Mouse (Mus musculus): Measurements from ENCODE around the gene Brd4. TPM values are rescaled to one million over a fixed set of nuclear protein-coding genes. Genes with fewer than 3 reads are reported as not detected.

Brd4 gene
- 48.8 and 66.7 TPM in 2 replicates for polyA plus RNA-seq (2015; fragmentation: Nextera tagmentation; extraction: Ambion mirVana)

GRCm38 (mm10) chr17:32284262-32285137 lies at the start of gene Brd4:
Brd4 (minus strand) TSS chr17:32284722.
- H3K4me1 ChIP-seq (replicated peaks), result peaks cover 27% of the 10 kb centered on the region
- H3K4me3 ChIP-seq, result peak within 1 kb of the TSS; percentile 98
- ATAC-seq (replicated peaks; ENCODE audit: insufficient number of reproducible peaks, insufficient read depth, low FRiP score, low read depth), result peak; percentile 91
- no peaks in the 10 kb centered on the region for H3K36me3 ChIP-seq
- H3K4me2 ChIP-seq, result peak within 1 kb of the TSS; percentile 85
- peak within 1 kb of the TSS; percentile 100 for H3K9ac ChIP-seq
- WGBS, result under 1% methylated on average over 85 of the region's 100 CpGs
- peak within 1 kb of the TSS; percentile 100 for H3K27ac ChIP-seq
- no peaks in the 10 kb centered on the region for H3K9me3 ChIP-seq (replicated peaks)
- no peaks in the 10 kb centered on the region for H3K27me3 ChIP-seq

DNA sequence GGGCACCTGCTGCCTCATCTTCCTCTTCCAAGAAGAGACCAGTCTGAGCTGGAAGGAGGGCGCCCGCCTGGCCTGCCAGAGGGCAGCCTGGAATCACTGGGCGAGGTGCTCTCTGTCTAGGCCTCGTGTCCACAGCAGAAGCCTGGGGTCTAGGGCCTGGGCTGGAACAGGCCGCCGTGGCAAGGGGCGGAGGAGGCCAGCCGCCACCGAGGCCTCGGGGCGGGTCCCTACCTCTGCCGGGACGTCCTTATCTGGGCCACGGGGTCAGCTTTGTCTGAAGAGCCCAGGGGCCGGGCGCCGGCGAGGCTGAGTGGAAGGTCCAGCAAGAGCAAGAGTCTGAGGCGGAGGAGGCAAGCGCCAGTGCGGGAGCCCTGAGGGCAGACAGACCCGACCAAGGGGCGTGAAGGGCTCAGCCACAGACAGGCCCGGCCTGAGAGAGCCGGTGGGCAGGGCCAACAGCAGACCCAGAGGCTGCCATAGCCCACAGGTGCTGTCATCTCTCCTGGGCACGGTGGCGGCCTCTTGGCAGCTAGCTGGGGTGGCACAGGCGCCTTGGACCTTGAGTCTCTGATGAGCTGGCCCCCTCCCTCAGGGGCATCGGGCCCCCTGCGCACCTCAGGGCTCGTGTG lies 49.3 kb upstream of the Brd4 start:
- peak; percentile 35 for ATAC-seq (replicated peaks; ENCODE audit: insufficient number of reproducible peaks, insufficient read depth, low FRiP score, low read depth)
- 69% methylated on average over 27 of the region's 31 CpGs for WGBS
- Histone ChIP-seq H3K9me3 (replicated peaks) (no peaks in the 10 kb centered on the region), H3K9ac (no peak overlapping the region), H3K4me2 (no peak overlapping the region), H3K36me3 (peaks cover 88% of the 10 kb centered on the region), H3K4me3 (no peak overlapping the region), H3K4me1 (replicated peaks) (no peaks in the 10 kb centered on the region), H3K27ac (no peak overlapping the region), H3K27me3 (no peaks in the 10 kb centered on the region)

GRCm38 (mm10) chr17:32327501-32327900 lies 43.0 kb upstream of the Brd4 start:
- Histone ChIP-seq H3K4me1 (replicated peaks) (0 out of 2 replicates have a peak, but pooled peaks cover 3% of the 10 kb centered on the region), H3K36me3 (peaks cover 49% of the 10 kb centered on the region)
- ATAC-seq (replicated peaks; ENCODE audit: insufficient number of reproducible peaks, insufficient read depth, low FRiP score, low read depth), result no peak

DNA sequence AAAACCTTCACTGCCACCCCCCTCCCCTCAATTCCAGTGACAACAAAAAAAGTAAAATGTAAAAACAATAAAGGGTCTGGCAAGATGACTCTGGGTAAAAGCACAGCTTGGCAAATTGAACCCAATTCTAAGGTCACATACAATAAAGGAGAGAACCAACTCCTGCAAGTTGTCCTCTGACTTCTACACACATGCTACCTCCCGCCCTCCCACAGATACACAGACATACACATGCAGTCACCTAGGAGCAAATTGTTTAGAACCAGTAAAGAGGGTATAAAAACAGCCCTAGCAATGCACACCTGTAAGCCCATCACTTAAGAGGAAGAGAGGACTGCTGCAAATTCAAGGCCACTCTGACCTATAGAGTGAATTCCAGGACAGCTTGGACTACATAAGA lies 38.3 kb upstream of the Brd4 start:
- peak overlapping the region; percentile 88; the same call in 1 of the 2 replicates for H3K4me2 ChIP-seq
- WGBS, result 84% methylated on average over 1 of the region's 1 CpGs
- H3K36me3 ChIP-seq, result peaks cover 23% of the 10 kb centered on the region
- no peaks in the 10 kb centered on the region for H3K27me3 ChIP-seq
- no peak overlapping the region for H3K27ac ChIP-seq
- H3K4me1 ChIP-seq (replicated peaks), result peaks cover 26% of the 10 kb centered on the region
- 0 out of 2 replicates have a peak overlapping the region, but pooled peaks have one; percentile 95 for H3K4me3 ChIP-seq
- H3K9ac ChIP-seq, result no peak overlapping the region
- no peak for ATAC-seq (replicated peaks; ENCODE audit: insufficient number of reproducible peaks, insufficient read depth, low FRiP score, low read depth)
- H3K9me3 ChIP-seq (replicated peaks), result no peaks in the 10 kb centered on the region

More at GRCm38 (mm10) chr17:32327501-32327900, 43.0 kb upstream of the Brd4 start:
- Histone ChIP-seq H3K4me2 (no peak overlapping the region), H3K27me3 (no peaks in the 10 kb centered on the region), H3K4me3 (no peak overlapping the region), H3K27ac (no peak overlapping the region), H3K9ac (no peak overlapping the region), H3K9me3 (replicated peaks) (no peaks in the 10 kb centered on the region)

DNA sequence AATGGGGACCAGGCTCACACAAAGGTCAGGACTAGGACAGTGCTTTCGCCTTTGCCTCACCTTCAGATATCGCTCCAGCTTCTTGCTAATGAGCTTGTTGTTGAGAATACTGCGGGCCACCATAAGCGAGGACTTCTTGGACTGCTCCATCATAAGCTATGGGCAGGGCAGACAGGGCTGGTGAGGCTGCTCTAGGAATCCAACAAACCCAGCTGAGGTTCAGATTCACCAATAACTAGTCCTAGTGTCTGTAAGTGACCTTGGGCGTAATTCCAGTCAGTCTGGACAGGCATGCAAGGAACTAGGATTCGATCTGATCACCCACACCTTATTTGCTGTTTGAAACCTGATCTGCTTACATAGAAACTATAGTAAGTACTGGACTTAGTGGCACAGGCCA lies 37.3 kb upstream of the Brd4 start:
- WGBS, result 11% methylated on average over 6 of the region's 6 CpGs
- ATAC-seq (replicated peaks; ENCODE audit: insufficient number of reproducible peaks, insufficient read depth, low FRiP score, low read depth), result no peak

GRCm38 (mm10) chr17:32321390-32321734 lies 36.8 kb upstream of the Brd4 start:
- H3K4me2 ChIP-seq, result peak overlapping the region; percentile 88
- peak; percentile 58 for ATAC-seq (replicated peaks; ENCODE audit: insufficient number of reproducible peaks, insufficient read depth, low FRiP score, low read depth)
- H3K4me1 ChIP-seq (replicated peaks), result peaks cover 26% of the 10 kb centered on the region
- 0% methylated on average over 23 of the region's 23 CpGs for WGBS
- H3K36me3 ChIP-seq, result peaks cover 27% of the 10 kb centered on the region
- peak overlapping the region; percentile 95 for H3K4me3 ChIP-seq
- H3K27me3 ChIP-seq, result no peaks in the 10 kb centered on the region
- H3K9ac ChIP-seq, result peak overlapping the region; percentile 85
- peak overlapping the region; percentile 99 for H3K27ac ChIP-seq
- no peaks in the 10 kb centered on the region for H3K9me3 ChIP-seq (replicated peaks)

More for the DNA sequence above, 37.3 kb upstream of the Brd4 start:
- Histone ChIP-seq H3K9me3 (replicated peaks) (no peaks in the 10 kb centered on the region), H3K4me2 (peak overlapping the region; percentile 88), H3K27me3 (no peaks in the 10 kb centered on the region), H3K4me3 (peak overlapping the region; percentile 95), H3K27ac (peak overlapping the region; percentile 99), H3K9ac (peak overlapping the region; percentile 85), H3K4me1 (replicated peaks) (peaks cover 26% of the 10 kb centered on the region), H3K36me3 (peaks cover 24% of the 10 kb centered on the region)

- no peaks in the 10 kb centered on the region for H3K27me3 ChIP-seq
- under 1% methylated on average over 83 of the region's 83 CpGs for WGBS
- H3K4me2 ChIP-seq, result peak within 1 kb of the TSS; percentile 88
- ATAC-seq (replicated peaks; ENCODE audit: insufficient number of reproducible peaks, insufficient read depth, low FRiP score, low read depth), result peak; percentile 96
- peaks cover 26% of the 10 kb centered on the region for H3K4me1 ChIP-seq (replicated peaks)
- H3K4me3 ChIP-seq, result peak within 1 kb of the TSS; percentile 95
- peak within 1 kb of the TSS; percentile 92 for H3K9ac ChIP-seq
- H3K36me3 ChIP-seq, result peaks cover 27% of the 10 kb centered on the region
- peak within 1 kb of the TSS; percentile 99 for H3K27ac ChIP-seq
- H3K9me3 ChIP-seq (replicated peaks), result no peaks in the 10 kb centered on the region
Observed at GRCm38 (mm10) chr17:32320597-32321389, 36.3 kb upstream of the Brd4 start, which contains the start of gene Akap8. Akap8 (minus strand) TSS chr17:32321238.

DNA sequence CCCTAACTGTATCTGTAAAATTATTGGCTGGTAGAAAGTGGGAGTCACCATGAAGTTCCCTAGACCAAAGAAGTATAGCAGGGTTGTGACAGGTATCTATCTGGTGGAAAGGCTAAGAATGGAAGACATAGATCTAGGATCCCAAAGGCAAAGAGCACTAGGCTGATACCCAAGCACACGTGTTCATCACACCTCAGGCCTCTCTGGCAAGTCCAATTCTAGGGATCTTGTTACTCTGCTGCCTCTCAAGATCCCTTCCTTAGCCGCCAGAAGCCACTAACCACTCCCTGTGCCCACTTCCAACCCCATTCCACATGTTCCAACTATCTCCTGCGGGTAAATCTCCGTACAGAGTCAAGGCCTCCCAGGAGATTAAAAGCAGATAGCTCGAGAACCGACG lies 35.4 kb upstream of the Brd4 start:
- ATAC-seq (replicated peaks; ENCODE audit: insufficient number of reproducible peaks, insufficient read depth, low FRiP score, low read depth), result no peak
- WGBS, result 0% methylated on average over 7 of the region's 7 CpGs
- H3K4me1 ChIP-seq (replicated peaks), result peaks cover 26% of the 10 kb centered on the region
- peak overlapping the region; percentile 92 for H3K9ac ChIP-seq
- no peaks in the 10 kb centered on the region for H3K9me3 ChIP-seq (replicated peaks)
- H3K4me2 ChIP-seq, result peak overlapping the region; percentile 87
- H3K36me3 ChIP-seq, result peaks cover 32% of the 10 kb centered on the region
- peak overlapping the region; percentile 99 for H3K27ac ChIP-seq
- no peaks in the 10 kb centered on the region for H3K27me3 ChIP-seq
- H3K4me3 ChIP-seq, result peak overlapping the region; percentile 95

- 83% methylated on average over 3 of the region's 3 CpGs for WGBS
- H3K4me1 ChIP-seq (replicated peaks), result peaks cover 23% of the 10 kb centered on the region
- no peaks in the 10 kb centered on the region for H3K27me3 ChIP-seq
- H3K4me3 ChIP-seq, result no peak overlapping the region
- H3K27ac ChIP-seq, result no peak overlapping the region
- no peak for ATAC-seq (replicated peaks; ENCODE audit: insufficient number of reproducible peaks, insufficient read depth, low FRiP score, low read depth)
- no peak overlapping the region for H3K9ac ChIP-seq
- H3K9me3 ChIP-seq (replicated peaks), result no peaks in the 10 kb centered on the region
- peaks cover 54% of the 10 kb centered on the region for H3K36me3 ChIP-seq
- no peak overlapping the region for H3K4me2 ChIP-seq
Observed at GRCm38 (mm10) chr17:32317708-32318107, 33.2 kb upstream of the Brd4 start.

DNA sequence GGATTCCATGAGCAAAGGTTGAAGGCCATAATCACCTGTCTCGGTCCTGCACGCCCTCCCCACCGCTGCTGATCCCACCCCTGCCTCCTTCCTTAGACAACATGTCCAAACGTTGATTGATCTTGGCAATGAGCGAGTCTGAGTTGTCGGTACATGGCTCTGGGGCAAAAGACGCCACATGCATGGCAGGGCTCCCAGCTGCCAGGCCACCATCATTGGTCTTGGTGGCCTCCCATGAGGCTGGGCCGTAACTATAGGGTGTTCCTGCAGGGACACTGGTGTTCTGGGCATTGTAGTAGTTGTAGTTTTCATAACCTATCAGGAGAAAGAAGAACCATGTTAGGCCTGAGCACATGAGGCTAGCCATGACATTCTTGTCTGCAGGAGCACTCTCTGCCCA lies 32.5 kb upstream of the Brd4 start:
- Histone ChIP-seq H3K4me2 (no peak overlapping the region), H3K4me3 (no peak overlapping the region), H3K27ac (no peak overlapping the region), H3K9ac (no peak overlapping the region), H3K4me1 (replicated peaks) (peaks cover 20% of the 10 kb centered on the region), H3K36me3 (peaks cover 61% of the 10 kb centered on the region), H3K9me3 (replicated peaks) (no peaks in the 10 kb centered on the region), H3K27me3 (no peaks in the 10 kb centered on the region)
- ATAC-seq (replicated peaks; ENCODE audit: insufficient number of reproducible peaks, insufficient read depth, low FRiP score, low read depth), result no peak
- WGBS, result 95% methylated on average over 8 of the region's 8 CpGs

GRCm38 (mm10) chr17:32315560-32315959 lies 31.0 kb upstream of the Brd4 start:
- no peak for ATAC-seq (replicated peaks; ENCODE audit: insufficient number of reproducible peaks, insufficient read depth, low FRiP score, low read depth)
- Histone ChIP-seq H3K36me3 (peaks cover 75% of the 10 kb centered on the region), H3K27me3 (no peaks in the 10 kb centered on the region), H3K27ac (no peak overlapping the region), H3K4me2 (no peak overlapping the region), H3K4me3 (no peak overlapping the region), H3K9ac (no peak overlapping the region), H3K9me3 (replicated peaks) (no peaks in the 10 kb centered on the region), H3K4me1 (replicated peaks) (peaks cover 16% of the 10 kb centered on the region)
- WGBS, result 90% methylated on average over 5 of the region's 5 CpGs
